Mouse (Mus musculus) adrenal gland, adult 10 weeks (tissue): ENCODE measurements around the gene Capn1. TPM values are rescaled to one million over a fixed set of nuclear protein-coding genes. Genes with fewer than 3 reads are reported as not detected.

Experiments used
- polyA plus RNA-seq: library from polyadenylated mRNA; stranded (reverse); fragments of 350-450 nt; fragmentation: Illumina TruSeq; extraction: RNeasy Lipid Tissue Mini Kit (QIAGEN cat#74804); gene quantifications from one replicate; pipeline ENCODE4 v1.2.3, GENCODE M21; 2014; ENCODE audit warnings: low read depth, low replicate concordance

Capn1 gene
- polyA plus RNA-seq = 2.1 TPM

DNA sequence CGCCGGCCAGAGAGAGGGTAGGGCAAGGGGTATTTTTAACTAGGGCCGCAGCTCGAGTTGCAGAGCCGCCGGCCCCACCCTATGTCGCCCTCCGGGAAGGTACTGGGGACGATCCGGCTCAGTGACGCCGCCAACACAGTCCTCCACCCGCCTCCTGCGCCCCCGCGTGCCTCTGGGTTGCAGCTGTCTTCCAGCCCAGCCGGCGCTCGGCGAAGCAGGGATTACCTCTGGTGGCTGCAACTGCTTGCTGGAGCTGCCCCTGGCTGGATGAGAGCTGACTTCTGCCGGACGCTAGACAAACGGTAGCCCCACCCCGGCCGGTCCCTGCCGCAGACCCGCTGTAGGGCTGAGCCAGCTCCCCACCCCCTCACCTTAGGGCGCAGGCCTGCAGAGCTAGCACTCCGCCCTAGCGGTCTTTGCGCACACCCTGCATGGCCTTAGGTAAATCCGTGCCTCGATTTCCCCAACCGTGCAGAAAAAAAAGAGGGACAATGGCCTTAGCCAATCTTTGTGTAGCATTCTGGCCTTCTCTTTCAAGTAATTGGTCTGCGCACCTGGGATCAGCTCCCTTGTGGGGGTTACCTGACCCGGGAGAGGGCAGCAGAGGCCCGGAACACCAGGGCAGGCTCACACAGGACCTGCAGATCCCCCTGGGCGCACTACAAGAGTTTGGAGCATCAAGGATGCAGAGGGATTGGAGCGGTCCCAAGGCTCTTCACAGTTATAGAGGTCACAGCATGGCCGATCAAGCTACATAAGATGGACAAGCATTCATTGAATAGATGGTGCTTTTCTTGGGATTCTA is at the start of gene Capn1:
Gene Capn1, minus strand, starts transcription at position 387 of the 805 bp plus-strand sequence.

DNA sequence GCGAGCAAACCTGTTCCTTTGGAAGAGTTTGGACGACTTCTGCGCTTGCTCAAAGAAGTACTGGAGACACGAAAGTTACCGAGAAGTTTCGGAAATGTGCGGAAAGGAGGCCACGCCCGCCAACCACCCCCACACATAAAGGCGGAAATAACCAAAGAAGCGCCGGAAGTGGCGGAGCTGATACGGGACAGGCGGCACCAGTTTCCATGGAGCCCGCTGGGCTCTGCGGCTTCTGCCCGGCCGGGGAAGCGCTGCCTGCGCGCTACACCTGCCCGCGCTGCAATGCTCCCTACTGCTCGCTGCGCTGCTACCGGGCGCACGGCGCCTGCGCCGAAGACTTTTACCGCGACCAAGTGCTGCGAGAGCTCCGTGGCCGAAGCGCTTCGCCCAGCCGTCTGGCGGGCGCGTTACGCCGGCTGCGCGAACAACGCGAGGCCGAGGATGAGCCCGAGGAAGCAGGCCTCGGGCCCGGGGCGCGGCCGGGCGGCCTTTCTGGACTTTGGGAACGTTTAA is 45.4 kb upstream of the Capn1 start, which contains the start of gene Znhit2:
Gene Znhit2, plus strand, starts transcription at position 172 of the 513 bp plus-strand sequence.

DNA sequence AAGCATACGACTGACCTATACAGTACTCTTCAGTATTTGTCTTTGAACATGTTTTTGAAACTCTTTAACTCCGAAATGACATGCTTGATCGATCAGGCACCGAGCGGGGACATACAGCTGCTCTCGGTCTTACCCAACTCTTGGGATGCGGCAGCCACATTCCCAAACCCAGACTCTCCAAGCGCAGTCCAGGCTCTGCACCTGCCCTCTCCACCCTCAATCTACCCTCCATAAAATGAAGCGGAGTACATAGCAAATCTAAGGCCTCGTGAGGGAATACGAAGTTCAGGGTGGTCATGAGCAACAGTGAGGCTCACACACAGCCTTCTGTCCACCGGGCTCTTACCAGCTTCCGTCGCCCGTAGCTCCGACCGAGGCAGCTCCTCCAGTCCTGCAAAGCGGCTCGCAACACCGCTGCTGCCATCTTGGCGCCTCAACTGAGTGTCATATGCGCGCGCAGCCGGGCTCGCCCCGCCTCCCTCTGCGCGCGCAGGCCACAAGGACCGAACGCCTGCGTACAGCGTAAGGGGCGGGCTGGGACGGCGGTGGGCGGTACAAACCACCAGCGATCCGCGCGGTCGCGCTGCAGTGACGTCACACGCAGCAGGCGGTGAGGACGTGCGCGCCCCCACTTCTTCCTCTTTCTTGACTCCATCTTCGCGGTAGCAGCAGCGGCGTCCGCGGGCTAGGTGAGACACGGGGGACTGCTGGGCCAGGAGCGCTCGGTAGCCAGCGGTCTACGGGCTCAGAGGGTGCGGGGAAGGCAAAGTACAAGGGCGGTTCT is 41.8 kb upstream of the Capn1 start, which contains the start of the genes Mrpl49 and Fau:
Gene Mrpl49, minus strand, starts transcription at position 473 of the 784 bp plus-strand sequence.
Gene Fau, plus strand, starts transcription at position 532 of the 784 bp plus-strand sequence.

DNA sequence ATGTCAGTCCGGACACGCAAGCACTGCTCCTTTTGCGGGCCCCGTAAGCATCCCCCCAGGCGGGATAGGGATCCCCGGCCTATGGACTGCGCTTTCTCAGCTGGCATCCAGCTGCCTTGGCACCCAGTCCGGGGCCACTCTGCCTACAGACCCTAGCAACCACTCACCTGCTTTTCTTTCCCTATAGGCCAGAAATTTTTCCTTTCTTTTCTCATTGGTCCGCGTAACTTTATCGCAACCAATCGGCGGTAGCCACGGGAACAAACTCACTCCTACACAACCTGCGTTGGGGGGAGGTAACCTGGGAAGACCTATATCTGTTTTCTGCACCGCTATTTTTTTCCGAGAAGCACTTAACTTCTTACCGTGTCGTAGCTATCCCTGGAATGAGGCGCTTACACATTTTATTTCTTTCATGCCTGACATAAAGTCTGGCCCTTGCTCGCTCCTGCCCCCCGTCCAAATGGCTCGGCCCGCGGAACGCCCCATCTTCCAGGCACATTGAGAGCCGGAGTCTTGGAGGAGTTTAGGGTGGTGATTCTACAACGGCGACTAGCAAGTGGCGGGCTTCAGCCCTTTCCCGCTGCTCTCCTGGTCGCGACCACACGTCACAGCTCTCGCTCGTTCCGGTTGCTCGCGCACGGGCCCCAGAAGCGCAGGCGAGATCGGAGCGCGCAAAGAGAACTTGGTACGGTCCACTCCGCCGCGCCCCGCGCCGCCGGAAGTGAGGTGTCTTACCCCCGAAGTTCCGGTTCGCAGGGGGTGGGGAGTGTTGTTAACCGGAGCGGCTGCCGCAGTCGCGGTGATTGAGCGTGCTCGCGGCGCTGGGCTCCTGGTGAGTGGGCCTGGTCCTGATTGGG is 30.8 kb upstream of the Capn1 start, which contains the start of gene Syvn1:
Gene Syvn1, plus strand, starts transcription at position 283 of the 860 bp plus-strand sequence.

DNA sequence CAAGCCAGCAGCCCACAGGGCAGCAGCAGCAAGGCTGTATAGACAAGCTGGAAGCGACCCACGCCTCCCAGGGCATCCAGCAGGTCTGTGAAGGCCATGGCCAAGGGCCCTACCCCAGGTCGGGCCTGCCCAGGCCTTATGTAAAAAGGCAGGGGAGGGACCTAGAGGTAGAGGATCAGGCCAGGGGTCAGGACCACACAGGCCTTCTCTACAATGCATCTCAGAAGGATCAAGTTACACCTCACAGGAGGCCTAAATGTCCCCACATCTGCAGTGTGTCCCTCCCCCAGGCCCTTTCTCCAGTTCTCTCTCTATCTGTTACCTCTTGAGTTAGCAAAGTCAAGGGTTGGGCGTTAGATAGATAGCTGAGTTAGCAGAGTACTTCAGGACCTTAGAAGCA is 29.7 kb downstream of the Capn1 start, which contains the start of gene Slc22a20:
Gene Slc22a20, minus strand, starts transcription at position 101 of the 400 bp plus-strand sequence.

DNA sequence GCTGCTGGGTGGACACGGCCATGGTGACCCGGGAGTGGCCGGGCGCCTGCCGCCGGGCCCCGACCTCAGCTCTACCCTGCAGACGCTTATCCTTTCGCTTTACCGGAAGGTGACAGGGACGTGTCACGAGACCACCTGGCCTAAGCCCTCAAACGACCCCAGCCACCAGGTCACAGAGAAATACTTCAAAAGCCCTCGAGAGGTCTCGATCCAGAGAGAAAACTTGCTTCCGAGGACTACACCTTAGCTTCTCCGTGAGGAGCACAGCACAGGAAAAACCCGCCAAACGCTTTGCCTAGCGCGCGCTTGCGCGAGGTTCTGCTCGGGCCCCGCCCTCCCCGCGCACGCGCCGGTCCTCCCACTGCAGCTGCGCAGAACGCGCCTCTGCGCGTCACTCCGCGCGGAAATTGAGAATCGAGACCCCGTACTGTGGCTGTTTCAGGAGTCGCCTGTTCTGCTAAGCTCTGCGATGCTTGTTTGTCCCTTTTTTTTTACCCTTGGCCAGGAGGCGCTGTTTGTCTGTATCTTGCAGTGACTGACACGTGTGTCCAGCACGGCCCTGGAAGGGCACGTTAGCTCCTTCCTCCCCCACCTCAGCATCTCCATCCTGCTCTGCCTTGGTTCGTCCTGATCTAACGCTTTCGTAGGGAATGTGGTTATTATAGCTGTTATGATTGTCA is 51.7 kb downstream of the Capn1 start, which contains the start of gene Pola2:
Gene Pola2, minus strand, starts transcription at position 320 of the 680 bp plus-strand sequence.

Other genes with a start within 250 kb of the Capn1 start
- 1.6 TPM for gene Scyl1, start 244.5 kb downstream of the Capn1 start, polyA plus RNA-seq
- gene Frmd8, start 140.6 kb downstream of the Capn1 start, polyA plus RNA-seq = 4.1 TPM
- 3.4 TPM for gene Slc25a45, start 138.1 kb downstream of the Capn1 start, polyA plus RNA-seq
- gene Tigd3, start 121.7 kb downstream of the Capn1 start, polyA plus RNA-seq = not detected
- 8.1 TPM for gene Dpf2, start 102.9 kb downstream of the Capn1 start, polyA plus RNA-seq
- 1.7 TPM for gene Cdc42ep2, start 91.1 kb downstream of the Capn1 start, polyA plus RNA-seq
- 3.7 TPM for gene Pola2, start 51.7 kb downstream of the Capn1 start, polyA plus RNA-seq
- gene Slc22a20, start 29.8 kb downstream of the Capn1 start, polyA plus RNA-seq = not detected
- 0.82 TPM for gene Syvn1, start 30.7 kb upstream of the Capn1 start, polyA plus RNA-seq
- gene Mrpl49, start 41.9 kb upstream of the Capn1 start, polyA plus RNA-seq = 39.2 TPM
- gene Fau, start 41.9 kb upstream of the Capn1 start, polyA plus RNA-seq = 27.5 TPM
- not detected for gene Znhit2, start 45.3 kb upstream of the Capn1 start, polyA plus RNA-seq
- 2.7 TPM for gene Tm7sf2, start 52.5 kb upstream of the Capn1 start, polyA plus RNA-seq
- 7.1 TPM for gene Vps51, start 61.3 kb upstream of the Capn1 start, polyA plus RNA-seq
- not detected for gene Tmem262, start 64.1 kb upstream of the Capn1 start, polyA plus RNA-seq
- not detected for gene Gm28374, start 66.4 kb upstream of the Capn1 start, polyA plus RNA-seq
- 1.5 TPM for gene Zfpl1, start 69.1 kb upstream of the Capn1 start, polyA plus RNA-seq
- 1.2 TPM for gene Cdca5, start 69.1 kb upstream of the Capn1 start, polyA plus RNA-seq
- not detected for gene AC131692.1, start 78.5 kb upstream of the Capn1 start, polyA plus RNA-seq
- gene Naaladl1, start 89.9 kb upstream of the Capn1 start, polyA plus RNA-seq = not detected
- gene Sac3d1, start 102.8 kb upstream of the Capn1 start, polyA plus RNA-seq = 0.70 TPM
- gene Snx15, start 112.4 kb upstream of the Capn1 start, polyA plus RNA-seq = 4.0 TPM
- not detected for gene Batf2, start 125.1 kb upstream of the Capn1 start, polyA plus RNA-seq
- gene Arl2, start 125.7 kb upstream of the Capn1 start, polyA plus RNA-seq = 2.3 TPM
- not detected for gene Majin, start 168.5 kb upstream of the Capn1 start, polyA plus RNA-seq
- not detected for gene Gpha2, start 210.5 kb upstream of the Capn1 start, polyA plus RNA-seq
- 3.4 TPM for gene Ppp2r5b, start 220.0 kb upstream of the Capn1 start, polyA plus RNA-seq
- gene Atg2a, start 225.8 kb upstream of the Capn1 start, polyA plus RNA-seq = not detected